In the genomic region with DNA sequence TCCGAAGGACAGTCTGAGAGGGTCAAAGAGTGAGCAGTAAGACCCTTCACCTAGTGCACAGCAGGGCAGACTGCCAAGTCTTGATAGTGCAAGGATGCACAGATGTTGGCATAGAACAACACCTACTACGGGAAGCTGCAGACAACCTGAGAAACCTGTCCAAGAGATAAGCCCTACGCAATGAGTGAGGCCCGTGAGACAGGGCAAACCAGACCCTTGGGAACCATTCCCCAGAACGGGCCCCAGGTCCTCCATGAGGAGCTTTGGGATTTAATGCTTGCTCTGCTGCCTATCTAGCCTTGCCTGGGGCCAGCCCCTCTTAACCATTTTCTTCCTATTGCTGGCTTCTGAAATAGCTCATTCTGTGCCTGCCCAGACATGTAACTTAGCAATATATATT, we compare ENCODE assay signal across 23 mouse cellular contexts.
DNase-seq lines count a peak whose midpoint lies in the region; ATAC-seq and TF ChIP-seq lines count a peak whose summit lies in the region.
"Had no signal": no experiment of that assay in that cellular context is flagged by ENCODE, and none has a peak within 500 bp of the region (broad histone marks: within the 10 kb centered on the region; RNA-seq: fewer than 3 reads in every experiment).

No protein-coding gene starts in this region.

- WGBS in heart, embryonic 12.5 days, result 46% methylated on average over 5 of the region's 5 CpGs
- 79% methylated on average over 5 of the region's 5 CpGs for WGBS in embryonic facial prominence, embryonic 14.5 days
- WGBS in intestine, postnatal 0 days, result 35% methylated on average over 5 of the region's 5 CpGs

- H3K27me3 ChIP-seq in heart, embryonic 12.5 days (replicated peaks), result no peaks in the 10 kb centered on the region
- H3K27me3 ChIP-seq in embryonic facial prominence, embryonic 14.5 days (replicated peaks; ENCODE audit: control insufficient read depth, insufficient read depth, low read length), result no peaks in the 10 kb centered on the region
- no peaks in the 10 kb centered on the region for H3K27me3 ChIP-seq in intestine, postnatal 0 days (replicated peaks; ENCODE audit: control insufficient read depth, insufficient read depth, low read length)
- H3K27me3 ChIP-seq: limb, embryonic 12.5 days; neural tube, embryonic 15.5 days; Patski; stomach, embryonic 15.5 days had no signal

- no peak for DNase-seq in heart, adult 18-20 months
- peak; percentile 20 for DNase-seq in kidney, postnatal 10 days
- DNase-seq in kidney, adult 8-10 months, result no peak
- peak; percentile 60 for DNase-seq in embryonic facial prominence, embryonic 14.5 days (ENCODE audit: low spot score)
- DNase-seq in embryo, embryonic 10.5 days (ENCODE audit: low spot score), result no peak
- DNase-seq in frontal cortex, postnatal 25 days (ENCODE audit: low spot score in 2 of 2), result no peak
- DNase-seq: cerebellum, adult 18-20 months; cerebellum, postnatal 14 days; gastrocnemius, postnatal 25 days; kidney, adult 9 months; layer of hippocampus, postnatal 36 days had no signal

- no peak overlapping the region for H3K9ac ChIP-seq in heart, embryonic 12.5 days
- H3K9ac ChIP-seq in embryonic facial prominence, embryonic 14.5 days (ENCODE audit: low read depth, low read length), result no peak overlapping the region
- H3K9ac ChIP-seq in intestine, postnatal 0 days (ENCODE audit: low read depth, low read length), result no peak overlapping the region
- H3K9ac ChIP-seq: limb, embryonic 12.5 days; liver, embryonic 14.5 days; neural tube, embryonic 15.5 days; stomach, embryonic 15.5 days had no signal

- TF ChIP-seq CTCF in intestine, postnatal 0 days (IDR thresholded peaks at IDR 0.05; ENCODE audit: low read depth), result no peak

- no peak overlapping the region for H3K4me3 ChIP-seq in heart, embryonic 12.5 days
- H3K4me3 ChIP-seq in embryonic facial prominence, embryonic 14.5 days (ENCODE audit: low read depth, low read length), result no peak overlapping the region
- H3K4me3 ChIP-seq in intestine, postnatal 0 days (ENCODE audit: low read depth, low read length), result no peak overlapping the region
- H3K4me3 ChIP-seq: hindbrain, embryonic 10.5 days; limb, embryonic 12.5 days; myocyte; neural tube, embryonic 15.5 days; stomach, embryonic 15.5 days had no signal

- no peaks in the 10 kb centered on the region for H3K9me3 ChIP-seq in heart, embryonic 12.5 days (replicated peaks)
- H3K9me3 ChIP-seq in embryonic facial prominence, embryonic 14.5 days (ENCODE audit: control insufficient read depth, low read length), result no peaks in the 10 kb centered on the region
- no peaks in the 10 kb centered on the region for H3K9me3 ChIP-seq in intestine, postnatal 0 days (ENCODE audit: control insufficient read depth)
- H3K9me3 ChIP-seq: G1E; hindbrain, embryonic 10.5 days; limb, embryonic 12.5 days; neural tube, embryonic 15.5 days; stomach, embryonic 15.5 days had no signal

- no peaks in the 10 kb centered on the region for H3K36me3 ChIP-seq in heart, embryonic 12.5 days
- H3K36me3 ChIP-seq in embryonic facial prominence, embryonic 14.5 days (ENCODE audit: control insufficient read depth, insufficient read depth, low read length), result no peaks in the 10 kb centered on the region
- no peaks in the 10 kb centered on the region for H3K36me3 ChIP-seq in intestine, postnatal 0 days (ENCODE audit: control insufficient read depth, insufficient read depth)
- H3K36me3 ChIP-seq: hindbrain, embryonic 10.5 days; limb, embryonic 12.5 days; neural tube, embryonic 15.5 days; stomach, embryonic 15.5 days had no signal

- ATAC-seq in heart, embryonic 12.5 days (ENCODE audit: insufficient number of reproducible peaks, low FRiP score), result no peak
- peak; percentile 53; the same call in 1 of the 2 replicates for ATAC-seq in embryonic facial prominence, embryonic 14.5 days (ENCODE audit: low read depth)
- 0 out of 2 replicates have a peak, but pooled peaks have one; percentile 5 for ATAC-seq in intestine, postnatal 0 days
- ATAC-seq: forebrain, embryonic 16.5 days; midbrain, embryonic 16.5 days; Patski had no signal

- H3K4me1 ChIP-seq in heart, embryonic 12.5 days (replicated peaks), result peaks cover 45% of the 10 kb centered on the region
- H3K4me1 ChIP-seq in embryonic facial prominence, embryonic 14.5 days (ENCODE audit: control insufficient read depth, insufficient read depth, low read length), result peaks cover 10% of the 10 kb centered on the region; the same call in 1 of the 2 replicates
- H3K4me1 ChIP-seq in intestine, postnatal 0 days (replicated peaks; ENCODE audit: control insufficient read depth, insufficient read depth, low read length), result peaks cover 18% of the 10 kb centered on the region

- no peak overlapping the region for H3K4me2 ChIP-seq in heart, embryonic 12.5 days
- H3K4me2 ChIP-seq in embryonic facial prominence, embryonic 14.5 days (ENCODE audit: low read depth, low read length), result no peak overlapping the region
- H3K4me2 ChIP-seq in intestine, postnatal 0 days (replicated peaks; ENCODE audit: low read depth), result peak overlapping the region; percentile 35; the same call in 1 of the 2 replicates
- H3K4me2 ChIP-seq: limb, embryonic 12.5 days; neural tube, embryonic 15.5 days; stomach, embryonic 15.5 days had no signal

- H3K27ac ChIP-seq in heart, embryonic 12.5 days (ENCODE audit: poor library complexity, severe bottlenecking), result 0 out of 2 replicates have a peak overlapping the region, but pooled peaks have one; percentile 13
- no peak overlapping the region; the same call in 1 of the 2 replicates for H3K27ac ChIP-seq in embryonic facial prominence, embryonic 14.5 days (replicated peaks; ENCODE audit: low read depth, low read length)
- H3K27ac ChIP-seq in intestine, postnatal 0 days (ENCODE audit: low read depth, low read length), result no peak overlapping the region
- H3K27ac ChIP-seq: hindbrain, embryonic 10.5 days; limb, embryonic 12.5 days; liver, embryonic 14.5 days had no signal

Comparison
In these comparisons a context has a peak if more than half of its experiments do, and no peak if none do; other contexts are left out.
1. DNase-seq: peak in kidney, postnatal 10 days (single experiment) and embryonic facial prominence, embryonic 14.5 days (single experiment); none in heart, adult 18-20 months (0 of 2), kidney, adult 8-10 months (0 of 2), embryo, embryonic 10.5 days (single experiment) and frontal cortex, postnatal 25 days (0 of 2).